Mouse (Mus musculus) C2C12 (cell line): ENCODE data around the gene Sncg. TPM values are rescaled to one million over a fixed set of nuclear protein-coding genes. Genes with fewer than 3 reads are reported as not detected.
A peak's percentile ranks its signal among the peaks of the same experiment; 100 is the strongest.

ENCODE experiments used
- H3K27me3 ChIP-seq: one replicate; pipeline ENCODE4 v1.6.1; 2011; ENCODE audit not compliant: control insufficient read depth, insufficient read depth, insufficient read length
- H3K36me3 ChIP-seq: one replicate; pipeline ENCODE4 v1.6.1; 2011; ENCODE audit not compliant: control insufficient read depth, insufficient read depth
- H3K4me3 ChIP-seq: one replicate; pipeline ENCODE4 v1.5.1; 2011; ENCODE audit warnings: mild to moderate bottlenecking, control low read depth; ENCODE audit not compliant: poor library complexity, insufficient read depth, severe bottlenecking
- H3K79me2 ChIP-seq: one replicate; pipeline ENCODE4 v1.6.1; 2011; ENCODE audit not compliant: control insufficient read depth, insufficient read depth
- H3K79me3 ChIP-seq: one replicate; pipeline ENCODE4 v1.6.1; 2011; ENCODE audit warnings: low read depth, control low read depth
- H3ac ChIP-seq: one replicate; pipeline ENCODE3; 2011; ENCODE audit warnings: low read depth; ENCODE audit not compliant: control insufficient read depth, insufficient read length
- CEBPB ChIP-seq: IDR thresholded peaks from one replicate; pipeline ENCODE4 v1.6.1; 2011; ENCODE audit warnings: low read depth, mild to moderate bottlenecking, control low read depth, moderate library complexity
- CTCF ChIP-seq: IDR thresholded peaks from one replicate; pipeline ENCODE4 v1.5.1; 2011; ENCODE audit not compliant: control insufficient read depth, insufficient read depth, insufficient read length
- FOSL1 ChIP-seq: IDR thresholded peaks from one replicate; pipeline ENCODE4 v1.8.0; 2011; ENCODE audit warnings: mild to moderate bottlenecking, low read length; ENCODE audit not compliant: poor library complexity, insufficient read depth, severe bottlenecking
- MAX ChIP-seq: IDR thresholded peaks from one replicate; pipeline ENCODE4 v1.6.1; 2011; ENCODE audit warnings: mild to moderate bottlenecking, control low read depth
- MYOD1 ChIP-seq: IDR thresholded peaks from one replicate; pipeline ENCODE4 v1.6.1; 2011; ENCODE audit warnings: low read depth; ENCODE audit not compliant: control insufficient read depth, insufficient read length
- MYOG ChIP-seq: IDR thresholded peaks from one replicate; pipeline ENCODE4 v1.6.1; 2011; ENCODE audit not compliant: control insufficient read depth, insufficient read length; ENCODE audit errors: extremely low read depth
- USF1 ChIP-seq: IDR thresholded peaks from one replicate; pipeline ENCODE4 v1.6.1; 2011; ENCODE audit warnings: low read depth, mild to moderate bottlenecking, control low read depth, moderate library complexity
- polyA plus RNA-seq: library from polyadenylated mRNA; unstranded; fragments of >200 nt; fragmentation: generic; extraction: Trizol; gene quantifications from one replicate; pipeline ENCODE4 v1.2.1, GENCODE M21; 2012; ENCODE audit warnings: missing spikeins

Gene Sncg
- polyA plus RNA-seq, 1 experiment, result 1.4 TPM

GRCm38 (mm10) chr14:34363490-34364253 is 10.9 kb downstream of the Sncg start:
- Histone ChIP-seq H3ac (peak overlapping the region; percentile 43), H3K79me3 (no peaks in the 10 kb centered on the region), H3K4me3 (peak overlapping the region; percentile 14), H3K79me2 (no peaks in the 10 kb centered on the region), H3K27me3 (no peaks in the 10 kb centered on the region), H3K36me3 (no peaks in the 10 kb centered on the region)
- peak; percentile 72 for TF ChIP-seq USF1
- no peak for TF ChIP-seq MYOD1
- TF ChIP-seq FOSL1, result peak; percentile 22
- TF ChIP-seq MYOG, result no peak
- TF ChIP-seq CEBPB, result peak; percentile 26
- TF ChIP-seq MAX, result peak; percentile 83
- TF ChIP-seq CTCF, result peak; percentile 75

GRCm38 (mm10) chr14:34362726-34363445 is 11.7 kb downstream of the Sncg start:
- Histone ChIP-seq H3K4me3 (no peak overlapping the region), H3ac (peak overlapping the region; percentile 4)
- no peak for TF ChIP-seq FOSL1
- no peak for TF ChIP-seq MAX
- TF ChIP-seq CTCF, result peak; percentile 53

DNA sequence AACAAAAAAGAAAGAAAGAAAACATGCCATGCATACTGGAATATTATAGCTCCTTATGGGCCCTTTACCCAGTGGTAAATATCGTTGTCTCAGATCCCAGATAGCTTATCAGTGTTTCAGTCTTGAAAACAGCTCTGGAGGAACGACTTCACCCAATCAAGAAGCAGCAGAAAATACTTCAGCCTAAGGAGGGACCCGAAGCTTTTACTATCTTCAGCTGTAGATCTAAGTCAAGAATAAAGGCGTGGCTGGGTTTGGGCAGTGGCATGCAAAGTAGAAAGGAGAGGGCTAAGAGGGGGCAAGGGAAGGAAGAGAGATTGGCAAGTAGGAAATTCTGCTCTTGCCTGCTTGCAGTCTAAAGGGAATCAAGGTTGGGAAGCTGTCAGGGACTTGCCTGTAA is 12.5 kb downstream of the Sncg start:
- no peak overlapping the region for H3K4me3 ChIP-seq
- H3K79me3 ChIP-seq, result no peaks in the 10 kb centered on the region
- H3K79me2 ChIP-seq, result no peaks in the 10 kb centered on the region
- no peaks in the 10 kb centered on the region for H3K27me3 ChIP-seq
- no peak overlapping the region for H3ac ChIP-seq
- TF ChIP-seq MYOG (no peak), USF1 (no peak), MAX (no peak), FOSL1 (no peak), CEBPB (no peak), CTCF (no peak), MYOD1 (no peak)
- no peaks in the 10 kb centered on the region for H3K36me3 ChIP-seq

More at GRCm38 (mm10) chr14:34362726-34363445, 11.7 kb downstream of the Sncg start:
- H3K79me2 ChIP-seq, result no peaks in the 10 kb centered on the region
- H3K27me3 ChIP-seq, result no peaks in the 10 kb centered on the region
- H3K79me3 ChIP-seq, result no peaks in the 10 kb centered on the region
- H3K36me3 ChIP-seq, result no peaks in the 10 kb centered on the region

DNA sequence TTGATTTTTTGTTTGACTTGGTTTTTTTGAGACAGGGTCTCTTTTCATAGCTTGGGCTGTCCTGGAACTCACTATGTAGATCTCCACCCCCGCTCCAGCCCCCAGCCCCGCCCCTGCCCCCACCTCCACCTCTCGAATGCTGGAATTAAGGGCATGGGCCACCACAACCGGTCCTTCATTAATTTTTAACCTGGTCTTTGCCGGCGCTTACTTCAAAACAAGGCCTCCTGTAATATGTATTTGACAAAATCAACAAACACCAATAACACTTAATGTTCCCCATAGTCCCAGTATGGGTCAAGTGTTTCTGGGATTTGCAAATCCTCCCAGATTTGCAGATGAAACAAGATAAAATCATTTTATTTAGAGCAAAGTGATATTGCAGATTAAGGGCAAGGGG is 14.3 kb downstream of the Sncg start:
- no peak for TF ChIP-seq MYOG
- no peaks in the 10 kb centered on the region for H3K27me3 ChIP-seq
- H3K36me3 ChIP-seq, result no peaks in the 10 kb centered on the region
- H3ac ChIP-seq, result no peak overlapping the region
- H3K79me3 ChIP-seq, result no peaks in the 10 kb centered on the region
- no peak overlapping the region for H3K4me3 ChIP-seq
- no peaks in the 10 kb centered on the region for H3K79me2 ChIP-seq

DNA sequence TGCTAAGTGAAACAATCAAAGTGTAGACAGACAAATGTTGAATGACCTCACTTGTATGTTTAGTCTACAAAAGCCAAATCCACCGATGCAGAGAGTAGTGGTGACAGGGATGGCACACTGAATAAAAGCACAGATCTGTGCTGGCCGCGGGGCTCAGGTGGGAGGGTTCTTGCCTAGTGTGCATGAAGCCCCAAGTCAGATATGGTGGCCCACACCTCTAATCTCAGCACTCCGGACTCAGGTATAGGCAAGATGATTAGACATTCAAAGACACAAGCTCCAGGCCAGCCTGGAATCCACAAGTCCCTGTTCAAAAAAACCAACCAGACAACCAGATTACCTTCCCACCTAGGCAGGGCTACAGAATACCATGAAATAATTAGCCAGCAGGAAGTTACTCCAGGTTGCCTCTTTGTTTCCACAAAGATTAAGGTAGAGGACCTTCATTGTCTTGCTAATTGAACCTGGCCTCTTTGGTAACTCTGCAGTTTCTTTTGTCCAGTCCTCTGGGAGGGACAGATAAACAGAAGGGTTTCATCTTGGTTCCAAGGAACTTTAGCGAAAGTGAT is 14.8 kb downstream of the Sncg start:
- no peaks in the 10 kb centered on the region for H3K27me3 ChIP-seq

More for the DNA sequence above, 14.8 kb downstream of the Sncg start:
- no peaks in the 10 kb centered on the region for H3K36me3 ChIP-seq
- H3ac ChIP-seq, result no peak overlapping the region
- H3K79me2 ChIP-seq, result no peaks in the 10 kb centered on the region
- TF ChIP-seq MYOG (no peak), USF1 (no peak), CTCF (no peak), MYOD1 (no peak), CEBPB (no peak)
- no peak overlapping the region for H3K4me3 ChIP-seq
- H3K79me3 ChIP-seq, result no peaks in the 10 kb centered on the region
